Mouse (Mus musculus): Measurements from ENCODE around the gene Chuk. TPM values are rescaled to one million over a fixed set of nuclear protein-coding genes. Genes with fewer than 3 reads are reported as not detected.

Gene Chuk
- polyA plus RNA-seq, 1 experiment: 102 TPM

DNA sequence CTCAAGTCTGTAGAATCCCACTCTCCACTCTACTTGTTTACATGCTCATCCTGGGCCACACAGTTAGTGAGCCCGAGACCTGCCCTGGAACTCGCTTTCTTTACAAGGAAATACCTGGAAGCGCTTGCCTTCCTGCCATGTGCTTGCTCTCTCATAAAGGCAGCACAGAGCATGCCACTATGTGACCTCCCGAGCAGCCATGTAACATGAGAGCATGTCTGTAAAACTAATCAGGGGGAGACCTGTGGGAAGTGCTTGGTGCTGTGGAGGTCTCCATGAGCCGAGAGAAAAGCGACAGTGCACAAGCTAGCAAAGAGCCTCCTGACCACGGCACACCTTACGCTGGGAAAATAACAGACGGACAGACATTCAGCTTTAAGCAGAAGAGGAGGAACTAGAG lies 30.8 kb downstream of the Chuk start:
- H3K4me1 ChIP-seq (ENCODE audit: control insufficient read depth, insufficient read depth, low read length): no peaks in the 10 kb centered on the region
- no peak overlapping the region for H3K27ac ChIP-seq (ENCODE audit: insufficient read depth, low read length)
- no peak overlapping the region for H3K4me3 ChIP-seq (ENCODE audit: insufficient read depth, low read length)
- TF ChIP-seq POLR2A (IDR thresholded peaks at IDR 0.05; ENCODE audit: extremely low read depth, insufficient read depth, low read length): no peak
- no peak for TF ChIP-seq CTCF (IDR thresholded peaks at IDR 0.05; ENCODE audit: extremely low read depth, insufficient read depth, low read length)

GRCm38 (mm10) chr19:44074986-44075385 lies 32.3 kb downstream of the Chuk start:
- TF ChIP-seq CTCF (IDR thresholded peaks at IDR 0.05; ENCODE audit: extremely low read depth, insufficient read depth, low read length) (no peak), POLR2A (IDR thresholded peaks at IDR 0.05; ENCODE audit: extremely low read depth, insufficient read depth, low read length) (no peak)
- Histone ChIP-seq H3K4me3 (ENCODE audit: insufficient read depth, low read length) (no peak overlapping the region), H3K27ac (ENCODE audit: insufficient read depth, low read length) (no peak overlapping the region), H3K4me1 (ENCODE audit: control insufficient read depth, insufficient read depth, low read length) (no peaks in the 10 kb centered on the region)

DNA sequence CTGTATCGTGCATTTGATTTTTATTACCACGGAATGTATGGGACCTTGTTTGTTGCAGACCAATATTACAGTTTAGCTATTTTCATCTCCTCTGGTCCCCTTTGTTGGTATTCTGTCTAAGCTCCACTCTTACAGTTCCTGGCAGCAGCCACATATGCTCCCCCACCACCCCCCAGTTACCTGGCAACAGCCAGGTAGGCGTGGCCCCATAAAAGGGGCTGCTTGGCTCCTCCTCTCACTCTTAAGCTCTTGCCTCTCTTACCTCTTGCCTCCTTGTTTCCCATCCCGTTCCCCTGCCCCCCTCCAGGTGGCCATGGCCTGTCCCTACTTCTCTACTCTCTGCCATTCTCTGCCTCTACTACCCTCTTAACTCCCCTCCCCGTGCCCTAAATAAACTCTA lies 36.1 kb downstream of the Chuk start:
- TF ChIP-seq CTCF (IDR thresholded peaks at IDR 0.05; ENCODE audit: extremely low read depth, insufficient read depth, low read length) (no peak), POLR2A (IDR thresholded peaks at IDR 0.05; ENCODE audit: extremely low read depth, insufficient read depth, low read length) (no peak)
- H3K27ac ChIP-seq (ENCODE audit: insufficient read depth, low read length): no peak overlapping the region
- no peak overlapping the region for H3K4me3 ChIP-seq (ENCODE audit: insufficient read depth, low read length)
- H3K4me1 ChIP-seq (ENCODE audit: control insufficient read depth, insufficient read depth, low read length): peaks cover 3% of the 10 kb centered on the region

GRCm38 (mm10) chr19:44069914-44070232 lies 37.4 kb downstream of the Chuk start:
- Histone ChIP-seq H3K27ac (ENCODE audit: insufficient read depth, low read length) (no peak overlapping the region; the same call in 1 of the 2 replicates), H3K4me1 (ENCODE audit: control insufficient read depth, insufficient read depth, low read length) (peaks cover 3% of the 10 kb centered on the region), H3K4me3 (ENCODE audit: insufficient read depth, low read length) (peak overlapping the region; percentile 96)
- TF ChIP-seq POLR2A (IDR thresholded peaks at IDR 0.05; ENCODE audit: extremely low read depth, insufficient read depth, low read length): no peak
- no peak for TF ChIP-seq CTCF (IDR thresholded peaks at IDR 0.05; ENCODE audit: extremely low read depth, insufficient read depth, low read length)

DNA sequence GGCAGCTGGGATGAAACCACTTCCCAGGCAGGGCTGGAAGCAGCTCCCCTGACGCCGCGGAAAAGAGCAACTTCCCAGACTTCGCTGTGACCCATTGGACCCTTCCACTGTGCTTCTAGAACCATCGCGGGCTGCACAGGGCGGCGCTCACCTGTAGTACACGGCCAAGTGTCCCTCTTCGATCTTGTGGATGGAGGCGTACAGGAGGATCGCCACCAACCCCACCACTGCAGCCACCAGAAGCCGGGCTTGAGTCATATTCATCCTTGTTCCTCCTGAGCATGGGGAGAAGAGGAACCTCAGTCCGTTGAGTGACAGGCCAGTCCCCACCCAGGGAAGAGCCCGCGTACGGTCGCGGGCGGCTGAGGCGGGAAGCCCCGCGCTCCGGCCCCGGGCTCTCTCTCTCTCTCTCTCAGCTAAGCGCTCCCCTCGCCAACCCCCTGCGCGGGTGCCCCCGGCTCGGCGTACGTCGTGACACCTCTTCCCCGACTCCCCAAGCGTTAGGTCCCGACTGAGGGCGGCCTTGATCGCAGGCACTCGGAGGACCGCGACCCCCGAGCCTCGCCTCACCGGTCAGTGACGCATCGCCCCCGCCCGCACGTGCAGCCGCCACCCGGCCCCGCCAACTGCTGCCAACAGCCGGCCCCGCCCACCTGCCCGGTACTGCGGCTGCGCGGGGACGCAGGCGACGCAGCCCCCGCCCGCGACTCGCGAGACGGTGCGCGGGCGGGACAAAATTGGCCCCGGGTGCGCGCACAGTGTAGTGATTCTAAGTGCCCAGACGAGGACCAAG lies 38.0 kb downstream of the Chuk start, which contains the start of gene Erlin1:
TSS of gene Erlin1 (minus strand) at position 665 of the 793 bp plus-strand sequence.
- Histone ChIP-seq H3K27ac (ENCODE audit: insufficient read depth, low read length) (peak within 1 kb of the TSS; percentile 83), H3K4me1 (ENCODE audit: control insufficient read depth, insufficient read depth, low read length) (peaks cover 3% of the 10 kb centered on the region), H3K4me3 (ENCODE audit: insufficient read depth, low read length) (peak within 1 kb of the TSS; percentile 96)
- TF ChIP-seq POLR2A (IDR thresholded peaks at IDR 0.05; ENCODE audit: extremely low read depth, insufficient read depth, low read length): 0 out of 2 replicates have a peak, but pooled peaks have one; percentile 36
- TF ChIP-seq CTCF (IDR thresholded peaks at IDR 0.05; ENCODE audit: extremely low read depth, insufficient read depth, low read length): no peak

DNA sequence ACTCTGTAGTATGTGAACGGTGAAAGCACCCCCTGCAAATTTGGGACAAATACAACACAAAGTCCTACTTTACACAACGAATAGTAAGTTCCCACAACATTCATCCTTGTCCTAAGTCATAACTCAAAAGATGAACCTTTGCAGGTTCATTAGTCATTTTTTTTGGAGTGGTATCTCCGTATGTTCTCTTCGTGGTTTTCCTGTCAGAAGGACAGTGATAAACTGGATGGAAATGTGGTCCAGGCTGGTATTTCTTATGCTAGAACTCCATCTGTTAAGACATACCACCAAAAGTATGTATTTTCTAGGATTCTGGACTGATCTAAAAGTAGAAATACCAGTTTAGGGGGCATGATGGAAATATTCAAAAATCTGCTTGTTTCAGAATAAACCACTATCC lies 39.0 kb downstream of the Chuk start:
- Histone ChIP-seq H3K4me1 (ENCODE audit: control insufficient read depth, insufficient read depth, low read length) (peaks cover 3% of the 10 kb centered on the region), H3K4me3 (ENCODE audit: insufficient read depth, low read length) (peak overlapping the region; percentile 96), H3K27ac (ENCODE audit: insufficient read depth, low read length) (no peak overlapping the region)
- TF ChIP-seq CTCF (IDR thresholded peaks at IDR 0.05; ENCODE audit: extremely low read depth, insufficient read depth, low read length): no peak
- TF ChIP-seq POLR2A (IDR thresholded peaks at IDR 0.05; ENCODE audit: extremely low read depth, insufficient read depth, low read length): no peak

- Histone ChIP-seq H3K4me3 (ENCODE audit: insufficient read depth, low read length) (no peak overlapping the region; the same call in 1 of the 2 replicates), H3K27ac (ENCODE audit: insufficient read depth, low read length) (no peak overlapping the region), H3K4me1 (ENCODE audit: control insufficient read depth, insufficient read depth, low read length) (peaks cover 3% of the 10 kb centered on the region)
- TF ChIP-seq POLR2A (IDR thresholded peaks at IDR 0.05; ENCODE audit: extremely low read depth, insufficient read depth, low read length): no peak
- no peak for TF ChIP-seq CTCF (IDR thresholded peaks at IDR 0.05; ENCODE audit: extremely low read depth, insufficient read depth, low read length)
These were observed 39.8 kb downstream of the Chuk start for GRCm38 (mm10) chr19:44067323-44068049.

DNA sequence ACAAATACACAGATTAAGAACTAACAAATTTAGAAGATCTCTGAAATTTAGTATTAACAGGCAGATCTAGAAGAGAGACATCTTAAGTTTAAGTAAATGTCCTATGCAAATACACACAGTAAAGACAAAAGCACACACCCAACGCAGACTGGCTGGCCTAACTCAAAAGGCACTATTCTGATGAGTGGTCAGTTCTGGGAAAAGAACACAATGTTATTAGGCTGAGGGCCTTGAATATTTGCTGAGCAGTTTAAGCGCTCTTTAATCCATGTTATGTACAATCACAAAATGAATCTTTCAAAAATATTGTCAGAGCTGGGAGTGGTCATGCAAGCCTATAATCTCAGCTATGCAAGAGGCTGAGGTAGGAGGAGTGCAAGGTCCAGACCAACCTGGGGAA lies 42.5 kb downstream of the Chuk start:
- H3K27ac ChIP-seq (ENCODE audit: insufficient read depth, low read length): no peak overlapping the region
- peaks cover 3% of the 10 kb centered on the region for H3K4me1 ChIP-seq (ENCODE audit: control insufficient read depth, insufficient read depth, low read length)
- H3K4me3 ChIP-seq (ENCODE audit: insufficient read depth, low read length): no peak overlapping the region
- no peak for TF ChIP-seq POLR2A (IDR thresholded peaks at IDR 0.05; ENCODE audit: extremely low read depth, insufficient read depth, low read length)
- no peak for TF ChIP-seq CTCF (IDR thresholded peaks at IDR 0.05; ENCODE audit: extremely low read depth, insufficient read depth, low read length)

DNA sequence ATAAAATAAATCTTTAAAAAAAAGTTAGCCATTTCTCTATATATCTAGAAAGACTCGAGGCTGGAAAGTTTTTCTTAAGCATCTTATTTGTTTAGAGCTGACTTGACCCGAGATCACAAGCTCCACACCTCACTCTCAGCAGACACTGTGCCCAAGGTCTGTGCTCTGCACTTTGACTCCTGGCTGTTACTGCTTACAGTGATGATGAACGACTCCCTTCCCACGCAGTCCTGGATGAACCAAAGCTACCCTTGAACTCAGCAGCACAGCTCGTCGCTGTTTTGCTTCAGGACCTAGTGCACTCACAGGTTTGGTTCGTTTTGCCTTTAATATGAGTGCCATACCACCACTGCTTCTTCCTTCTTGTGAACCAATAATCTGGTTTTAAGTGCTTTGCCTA lies 43.5 kb downstream of the Chuk start:
- Histone ChIP-seq H3K4me1 (ENCODE audit: control insufficient read depth, insufficient read depth, low read length) (peaks cover 3% of the 10 kb centered on the region), H3K27ac (ENCODE audit: insufficient read depth, low read length) (no peak overlapping the region), H3K4me3 (ENCODE audit: insufficient read depth, low read length) (no peak overlapping the region)
- no peak for TF ChIP-seq CTCF (IDR thresholded peaks at IDR 0.05; ENCODE audit: extremely low read depth, insufficient read depth, low read length)

DNA sequence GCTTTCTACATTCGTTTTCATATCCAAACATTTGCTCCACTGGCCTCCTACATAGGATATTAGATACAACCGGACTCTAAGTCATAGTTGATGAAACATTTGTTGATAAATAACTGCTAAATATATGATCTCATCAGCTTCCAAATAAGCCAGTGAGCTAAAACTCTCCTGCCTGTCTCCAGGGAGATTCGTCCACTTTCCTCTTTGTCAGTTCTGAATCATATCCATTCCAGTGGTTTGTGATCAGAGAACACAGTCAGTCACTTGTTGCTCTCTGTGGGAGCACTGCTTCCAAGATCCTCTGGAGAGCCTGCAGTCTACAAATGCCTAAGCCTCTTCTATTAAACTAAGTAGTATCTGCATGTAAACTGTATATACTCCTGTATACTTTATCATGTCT lies 47.1 kb downstream of the Chuk start:
- H3K4me3 ChIP-seq (ENCODE audit: insufficient read depth, low read length): no peak overlapping the region
- TF ChIP-seq POLR2A (IDR thresholded peaks at IDR 0.05; ENCODE audit: extremely low read depth, insufficient read depth, low read length) (no peak), CTCF (IDR thresholded peaks at IDR 0.05; ENCODE audit: extremely low read depth, insufficient read depth, low read length) (no peak)
- no peaks in the 10 kb centered on the region for H3K4me1 ChIP-seq (ENCODE audit: control insufficient read depth, insufficient read depth, low read length)
- no peak overlapping the region for H3K27ac ChIP-seq (ENCODE audit: insufficient read depth, low read length)
